ENCODE assay signal across 17 mouse cellular contexts in genomic region chr2:173175703-173176102, GRCm38 (mm10). TPM values are rescaled to one million over a fixed set of nuclear protein-coding genes. Genes with fewer than 3 reads are reported as not detected.
DNase-seq lines count a peak whose midpoint lies in the region; ATAC-seq and TF ChIP-seq lines count a peak whose summit lies in the region.
"Had no signal": no experiment of that assay in that cellular context is flagged by ENCODE, and none has a peak within 500 bp of the region (broad histone marks: within the 10 kb centered on the region; RNA-seq: fewer than 3 reads in every experiment).

No protein-coding gene starts in this region.

- H3K27me3 ChIP-seq in kidney, postnatal 0 days (ENCODE audit: insufficient read depth, low read length) = no peaks in the 10 kb centered on the region
- peaks cover 6% of the 10 kb centered on the region; the same call in 1 of the 2 replicates for H3K27me3 ChIP-seq in kidney, embryonic 14.5 days (ENCODE audit: control insufficient read depth, insufficient read depth, low read length)
- H3K27me3 ChIP-seq: midbrain, embryonic 12.5 days had no signal

- H3K9me3 ChIP-seq in kidney, postnatal 0 days (replicated peaks; ENCODE audit: low read length) = no peaks in the 10 kb centered on the region
- H3K9me3 ChIP-seq in kidney, embryonic 14.5 days (ENCODE audit: control insufficient read depth, low read length) = peaks cover 7% of the 10 kb centered on the region; the same call in 1 of the 2 replicates
- H3K9me3 ChIP-seq: heart, embryonic 10.5 days; hindbrain, embryonic 13.5 days; limb, embryonic 13.5 days; neural tube, embryonic 12.5 days had no signal

- no peak for DNase-seq in gastrocnemius, adult 2 months
- DNase-seq in gastrocnemius, postnatal 14 days = no peak
- DNase-seq in kidney, postnatal 0 days (ENCODE audit: low spot score) = no peak
- peak; percentile 0 for DNase-seq in ovary, adult 18-20 months (ENCODE audit: low spot score)
- DNase-seq in ovary, postnatal 10 days (ENCODE audit: low spot score) = no peak
- DNase-seq in induced T-regulatory cell, adult 2 months (ENCODE audit: low read depth) = peak; percentile 31
- DNase-seq: cerebellum, adult 11-12 months; lung, postnatal 10 days; right cerebral cortex, adult 18-20 months had no signal

- no peak overlapping the region for H3K4me2 ChIP-seq in kidney, postnatal 0 days (ENCODE audit: low read length)
- no peak overlapping the region for H3K4me2 ChIP-seq in kidney, embryonic 14.5 days (replicated peaks; ENCODE audit: low read depth, low read length)
- H3K4me2 ChIP-seq: hindbrain, embryonic 13.5 days; limb, embryonic 13.5 days; midbrain, embryonic 12.5 days; neural tube, embryonic 12.5 days had no signal

- 90% methylated on average over 5 of the region's 5 CpGs for WGBS in kidney, postnatal 0 days
- 93% methylated on average over 5 of the region's 5 CpGs for WGBS in kidney, embryonic 14.5 days

- peaks cover 39% of the 10 kb centered on the region for H3K4me1 ChIP-seq in kidney, postnatal 0 days (replicated peaks; ENCODE audit: insufficient read depth, low read length)
- H3K4me1 ChIP-seq in kidney, embryonic 14.5 days (ENCODE audit: control insufficient read depth, insufficient read depth, low read length) = peaks cover 35% of the 10 kb centered on the region

- H3K4me3 ChIP-seq in gastrocnemius, adult 2 months = no peak overlapping the region
- no peak overlapping the region for H3K4me3 ChIP-seq in kidney, postnatal 0 days (replicated peaks; ENCODE audit: low read depth, low read length)
- H3K4me3 ChIP-seq in kidney, embryonic 14.5 days (ENCODE audit: low read length) = no peak overlapping the region
- H3K4me3 ChIP-seq: heart, embryonic 10.5 days; hindbrain, embryonic 13.5 days; limb, embryonic 13.5 days; midbrain, embryonic 12.5 days; neural tube, embryonic 12.5 days had no signal

- peak; percentile 16; the same call in 1 of the 2 replicates for TF ChIP-seq CTCF in gastrocnemius, adult 2 months (IDR thresholded peaks at IDR 0.05)
- TF ChIP-seq CTCF in kidney, postnatal 0 days (IDR thresholded peaks at IDR 0.05; ENCODE audit: low read depth) = peak; percentile 23; the same call in 1 of the 2 replicates

- no peak for ATAC-seq in kidney, postnatal 0 days (replicated peaks; ENCODE audit: low FRiP score, low read depth)
- no peak for ATAC-seq in kidney, embryonic 14.5 days (ENCODE audit: low FRiP score, low TSS enrichment)
- ATAC-seq in erythroid progenitor cell, adult 5-6 weeks (replicated peaks; ENCODE audit: low FRiP score, poor library complexity, severe bottlenecking) = no peak

- intact Hi-C loops in gastrocnemius, adult 2 months (cut with DNase I) = no loop called here
- intact Hi-C loops in gastrocnemius, postnatal 14 days (cut with DNase I; ENCODE audit: low total_unique reads) = no loop called here

- no peak overlapping the region for H3K27ac ChIP-seq in gastrocnemius, adult 2 months
- H3K27ac ChIP-seq in kidney, postnatal 0 days = no peak overlapping the region
- no peak overlapping the region for H3K27ac ChIP-seq in kidney, embryonic 14.5 days (ENCODE audit: low read depth, low read length)
- H3K27ac ChIP-seq: heart, embryonic 10.5 days; hindbrain, embryonic 13.5 days; limb, embryonic 13.5 days; midbrain, embryonic 12.5 days; neural tube, embryonic 12.5 days had no signal

- H3K9ac ChIP-seq in kidney, postnatal 0 days (ENCODE audit: low read depth, low read length) = no peak overlapping the region
- no peak overlapping the region for H3K9ac ChIP-seq in kidney, embryonic 14.5 days (ENCODE audit: low read depth, low read length)
- H3K9ac ChIP-seq: hindbrain, embryonic 13.5 days; limb, embryonic 13.5 days; midbrain, embryonic 12.5 days; neural tube, embryonic 12.5 days had no signal

- no peaks in the 10 kb centered on the region for H3K36me3 ChIP-seq in kidney, postnatal 0 days (ENCODE audit: insufficient read depth, low read length)
- no peaks in the 10 kb centered on the region for H3K36me3 ChIP-seq in kidney, embryonic 14.5 days (ENCODE audit: control insufficient read depth, insufficient read depth, low read length)
- H3K36me3 ChIP-seq: heart, embryonic 10.5 days; hindbrain, embryonic 13.5 days; limb, embryonic 13.5 days; midbrain, embryonic 12.5 days; neural tube, embryonic 12.5 days had no signal

RNA-seq across cellular contexts. Expression of gene Pck1, which starts 22.9 kb away (rescaled TPM):
- 1 to 10 TPM in 1 of 2 experiments, under 1 TPM in 1; 0.41 to 3.3 TPM for total RNA-seq in gastrocnemius, adult 2 months (2021)
- total RNA-seq in gastrocnemius, postnatal 14 days (2021) = 1 to 10 TPM in 1 of 2 experiments, under 1 TPM in 1; 0.82 to 3.2 TPM
- polyA plus RNA-seq in kidney, postnatal 0 days (2015; fragmentation: Nextera tagmentation; extraction: Ambion mirVana) = 47.2 and 67.8 TPM in 2 replicates
- polyA plus RNA-seq in kidney, embryonic 14.5 days (2014; fragmentation: Nextera tagmentation; extraction: Ambion mirVana) = 0.60 and 3.0 TPM in 2 replicates
- total RNA-seq in erythroid progenitor cell, adult 5-6 weeks (2015; ENCODE audit: low replicate concordance) = 2.9 TPM in 1 of 2 replicates, not detected in the other
- 0.26 and 1.9 TPM in 2 replicates for total RNA-seq in erythroid progenitor cell, adult 5-6 weeks (2017; ENCODE audit: low replicate concordance)
- total RNA-seq: layer of hippocampus, postnatal 10 days had no signal
- polyA plus RNA-seq: heart, embryonic 10.5 days; hindbrain, embryonic 13.5 days; limb, embryonic 13.5 days; midbrain, embryonic 12.5 days; neural tube, embryonic 12.5 days had no signal

RNA-seq across cellular contexts. Expression of gene Zbp1, which starts 43.0 kb away (rescaled TPM):
- total RNA-seq in gastrocnemius, adult 2 months (2021) = not detected
- total RNA-seq in gastrocnemius, postnatal 14 days (2021) = not detected
- polyA plus RNA-seq in kidney, postnatal 0 days (2015; fragmentation: Nextera tagmentation; extraction: Ambion mirVana) = 1.3 and 1.7 TPM in 2 replicates
- 0.26 TPM in 1 of 2 replicates, not detected in the other for polyA plus RNA-seq in kidney, embryonic 14.5 days (2014; fragmentation: Nextera tagmentation; extraction: Ambion mirVana)
- total RNA-seq in erythroid progenitor cell, adult 5-6 weeks (2015; ENCODE audit: low replicate concordance) = 2.2 TPM in 1 of 2 replicates, not detected in the other
- total RNA-seq in erythroid progenitor cell, adult 5-6 weeks (2017; ENCODE audit: low replicate concordance) = 1.2 and 9.6 TPM in 2 replicates
- total RNA-seq: layer of hippocampus, postnatal 10 days had no signal
- polyA plus RNA-seq: heart, embryonic 10.5 days had no signal

RNA-seq across cellular contexts. Expression of gene Ctcfl, which starts 56.4 kb away (rescaled TPM):
- total RNA-seq in gastrocnemius, adult 2 months (2021) = under 1 TPM in 1 of 2 experiments, not detected in 1; 0.23 TPM
- total RNA-seq in gastrocnemius, postnatal 14 days (2021) = not detected
- polyA plus RNA-seq in kidney, postnatal 0 days (2015; fragmentation: Nextera tagmentation; extraction: Ambion mirVana) = 0.08 TPM in 1 of 2 replicates, not detected in the other
- polyA plus RNA-seq in kidney, embryonic 14.5 days (2014; fragmentation: Nextera tagmentation; extraction: Ambion mirVana) = 0.07 and 0.08 TPM in 2 replicates
- total RNA-seq in erythroid progenitor cell, adult 5-6 weeks (2015; ENCODE audit: low replicate concordance) = not detected in 2 replicates
- not detected in 2 replicates for total RNA-seq in erythroid progenitor cell, adult 5-6 weeks (2017; ENCODE audit: low replicate concordance)
- total RNA-seq: layer of hippocampus, postnatal 10 days had no signal
- polyA plus RNA-seq: midbrain, embryonic 12.5 days had no signal

Comparison
In these comparisons a context has a peak if more than half of its experiments do, and no peak if none do; other contexts are left out.
1. DNase-seq: peak in ovary, adult 18-20 months (single experiment) and induced T-regulatory cell, adult 2 months (single experiment); none in gastrocnemius, adult 2 months (single experiment), gastrocnemius, postnatal 14 days (single experiment), kidney, postnatal 0 days (single experiment) and ovary, postnatal 10 days (single experiment).